Mouse (Mus musculus): ENCODE data around the gene Onecut1. TPM values are rescaled to one million over a fixed set of nuclear protein-coding genes. Genes with fewer than 3 reads are reported as not detected.

Onecut1 gene
- polyA plus RNA-seq, 1 experiment from 2014 or later, result 3.5 TPM

DNA sequence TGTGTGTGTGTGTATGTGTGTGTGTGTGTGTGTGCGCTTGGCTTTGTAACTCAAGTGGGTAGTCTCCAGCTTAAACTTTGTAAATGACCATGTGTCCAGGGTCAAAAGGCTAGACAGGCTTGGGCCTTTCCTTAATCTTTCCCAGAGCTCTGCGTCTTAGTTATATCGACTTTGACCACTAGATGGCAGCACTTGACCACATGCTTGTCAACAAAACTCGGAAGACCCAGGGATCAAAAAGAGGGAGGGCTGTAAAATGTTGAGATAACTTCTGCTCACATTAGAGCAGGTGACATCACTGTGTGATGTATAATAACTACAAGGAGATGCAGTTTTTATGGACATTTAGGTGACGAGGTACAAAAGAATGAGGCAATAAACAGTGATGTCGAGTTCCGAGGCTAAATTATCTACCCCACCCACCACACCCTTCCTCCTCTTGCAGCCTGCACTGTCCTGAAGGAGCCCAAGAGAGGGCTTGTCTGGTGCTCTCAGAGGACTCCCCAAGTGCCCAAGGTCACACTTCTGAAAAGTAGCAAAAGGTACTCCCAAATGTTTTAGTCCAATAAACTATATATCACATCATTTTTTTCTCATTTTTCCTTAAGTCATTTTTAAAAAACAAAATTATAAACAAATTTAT, 43.3 kb downstream of the Onecut1 start:
- Histone ChIP-seq H3K9me3 (ENCODE audit: control insufficient read depth, low read length) (no peaks in the 10 kb centered on the region), H3K27ac (ENCODE audit: low read depth, low read length) (no peak overlapping the region), H3K4me1 (ENCODE audit: control insufficient read depth, insufficient read depth, low read length) (0 out of 2 replicates have a peak, but pooled peaks cover 2% of the 10 kb centered on the region), H3K4me3 (ENCODE audit: low read depth, low read length) (no peak overlapping the region), H3K36me3 (ENCODE audit: control insufficient read depth, insufficient read depth, low read length) (no peaks in the 10 kb centered on the region), H3K4me2 (ENCODE audit: low read depth, low read length) (no peak overlapping the region), H3K27me3 (ENCODE audit: control insufficient read depth, insufficient read depth, low read length) (no peaks in the 10 kb centered on the region), H3K9ac (replicated peaks; ENCODE audit: low read depth, low read length) (no peak overlapping the region)
- peak; percentile 77 for ATAC-seq (ENCODE audit: low read depth)
- WGBS, result 10% methylated on average over 7 of the region's 7 CpGs

DNA sequence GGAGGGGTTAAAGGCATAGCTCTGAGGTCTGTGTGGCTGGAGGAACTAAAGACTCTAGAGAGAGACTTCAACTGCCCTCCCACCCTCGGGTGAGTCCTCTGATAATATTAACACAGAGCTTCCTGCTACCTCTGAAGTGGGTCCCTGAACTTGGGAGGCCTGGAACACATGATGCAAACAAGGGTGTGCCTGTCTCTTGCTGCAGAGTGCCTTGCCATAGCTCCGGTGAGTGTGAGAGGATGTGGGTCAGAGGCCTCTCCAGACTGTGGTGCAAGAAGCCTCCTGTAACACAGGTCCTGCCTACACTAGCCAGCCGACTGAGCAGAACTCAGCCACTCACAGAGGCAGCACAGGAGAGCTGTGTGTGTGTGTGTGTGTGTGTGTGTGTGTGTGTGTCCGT, 45.2 kb downstream of the Onecut1 start:
- Histone ChIP-seq H3K4me3 (ENCODE audit: low read depth, low read length) (no peak overlapping the region), H3K9ac (replicated peaks; ENCODE audit: low read depth, low read length) (no peak overlapping the region), H3K27me3 (ENCODE audit: control insufficient read depth, insufficient read depth, low read length) (no peaks in the 10 kb centered on the region), H3K4me1 (ENCODE audit: control insufficient read depth, insufficient read depth, low read length) (0 out of 2 replicates have a peak, but pooled peaks cover 2% of the 10 kb centered on the region), H3K36me3 (ENCODE audit: control insufficient read depth, insufficient read depth, low read length) (no peaks in the 10 kb centered on the region), H3K9me3 (ENCODE audit: control insufficient read depth, low read length) (no peaks in the 10 kb centered on the region), H3K4me2 (ENCODE audit: low read depth, low read length) (no peak overlapping the region), H3K27ac (ENCODE audit: low read depth, low read length) (no peak overlapping the region)
- WGBS, result 62% methylated on average over 4 of the region's 4 CpGs
- ATAC-seq (ENCODE audit: low read depth), result no peak

GRCm38 (mm10) chr9:74909245-74909644, 47.5 kb downstream of the Onecut1 start:
- H3K27me3 ChIP-seq (ENCODE audit: control insufficient read depth, insufficient read depth, low read length), result no peaks in the 10 kb centered on the region
- H3K36me3 ChIP-seq (ENCODE audit: control insufficient read depth, insufficient read depth, low read length), result no peaks in the 10 kb centered on the region
- H3K4me1 ChIP-seq (ENCODE audit: control insufficient read depth, insufficient read depth, low read length), result 0 out of 2 replicates have a peak, but pooled peaks cover 2% of the 10 kb centered on the region
- no peaks in the 10 kb centered on the region for H3K9me3 ChIP-seq (ENCODE audit: control insufficient read depth, low read length)
- H3K27ac ChIP-seq (ENCODE audit: low read depth, low read length), result no peak overlapping the region
- H3K4me2 ChIP-seq (ENCODE audit: low read depth, low read length), result no peak overlapping the region
- no peak for ATAC-seq (ENCODE audit: low read depth)
- WGBS, result 61% methylated on average over 15 of the region's 15 CpGs
- no peak overlapping the region for H3K9ac ChIP-seq (replicated peaks; ENCODE audit: low read depth, low read length)
- no peak overlapping the region for H3K4me3 ChIP-seq (ENCODE audit: low read depth, low read length)

DNA sequence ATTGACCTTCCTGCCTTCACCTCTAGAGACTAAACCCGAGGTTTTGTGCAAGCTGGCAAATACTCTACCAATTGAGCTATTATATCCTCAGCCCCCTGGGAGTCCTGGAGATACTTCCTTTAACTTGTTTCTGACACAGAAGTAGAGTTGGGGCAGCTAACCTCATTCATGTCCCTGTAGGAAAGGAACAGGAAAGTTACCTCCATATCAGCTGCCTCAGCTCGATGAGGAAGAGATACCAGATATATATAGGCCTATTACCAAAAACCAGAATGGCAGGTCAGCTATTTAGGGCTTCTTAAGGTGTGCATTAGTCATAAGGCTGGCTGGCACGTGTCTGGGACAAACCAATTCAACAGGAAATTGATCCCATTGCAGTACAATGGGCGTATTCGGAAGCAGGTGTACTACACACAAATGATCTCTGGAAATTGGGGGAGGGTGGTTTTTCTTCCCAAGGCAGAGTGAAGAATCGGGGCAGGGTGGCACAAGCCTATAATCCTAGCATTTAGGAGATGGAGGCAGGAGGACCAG, 48.6 kb downstream of the Onecut1 start:
- Histone ChIP-seq H3K9me3 (ENCODE audit: control insufficient read depth, low read length) (no peaks in the 10 kb centered on the region), H3K36me3 (ENCODE audit: control insufficient read depth, insufficient read depth, low read length) (no peaks in the 10 kb centered on the region)
- WGBS, result 84% methylated on average over 6 of the region's 6 CpGs

DNA sequence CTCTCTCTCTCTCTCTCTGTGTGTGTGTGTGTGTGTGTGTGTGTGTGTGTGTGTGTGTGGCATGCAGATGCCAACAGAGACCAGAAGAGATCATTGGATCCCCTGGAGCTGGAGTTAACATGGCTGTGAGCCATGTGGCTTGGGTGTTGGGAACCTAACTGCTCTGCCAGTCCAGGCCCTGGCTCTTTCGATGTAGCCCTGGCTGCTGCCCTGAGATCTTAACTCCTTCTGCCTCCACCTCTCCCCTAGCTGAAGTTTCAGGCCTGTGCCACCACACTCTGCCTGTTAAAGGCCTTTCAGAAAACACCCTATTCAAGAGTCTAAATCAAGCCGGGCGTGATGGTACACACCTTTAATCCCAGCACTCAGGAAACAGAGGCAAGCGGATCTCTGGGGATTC, 49.7 kb downstream of the Onecut1 start:
- ATAC-seq (ENCODE audit: low read depth), result no peak
- no peak overlapping the region for H3K9ac ChIP-seq (replicated peaks; ENCODE audit: low read depth, low read length)
- whole genome bisulfite sequencing, result 79% methylated on average over 4 of the region's 4 CpGs

More for the DNA sequence above, 48.6 kb downstream of the Onecut1 start:
- Histone ChIP-seq H3K9ac (replicated peaks; ENCODE audit: low read depth, low read length) (no peak overlapping the region), H3K4me1 (ENCODE audit: control insufficient read depth, insufficient read depth, low read length) (0 out of 2 replicates have a peak, but pooled peaks cover 2% of the 10 kb centered on the region), H3K4me2 (ENCODE audit: low read depth, low read length) (no peak overlapping the region), H3K4me3 (ENCODE audit: low read depth, low read length) (no peak overlapping the region), H3K27ac (ENCODE audit: low read depth, low read length) (no peak overlapping the region), H3K27me3 (ENCODE audit: control insufficient read depth, insufficient read depth, low read length) (no peaks in the 10 kb centered on the region)
- ATAC-seq (ENCODE audit: low read depth), result no peak

GRCm38 (mm10) chr9:74911919-74912318, 50.2 kb downstream of the Onecut1 start:
- Histone ChIP-seq H3K4me1 (ENCODE audit: control insufficient read depth, insufficient read depth, low read length) (0 out of 2 replicates have a peak, but pooled peaks cover 2% of the 10 kb centered on the region), H3K9me3 (ENCODE audit: control insufficient read depth, low read length) (no peaks in the 10 kb centered on the region), H3K36me3 (ENCODE audit: control insufficient read depth, insufficient read depth, low read length) (no peaks in the 10 kb centered on the region), H3K4me2 (ENCODE audit: low read depth, low read length) (no peak overlapping the region), H3K27me3 (ENCODE audit: control insufficient read depth, insufficient read depth, low read length) (no peaks in the 10 kb centered on the region), H3K27ac (ENCODE audit: low read depth, low read length) (no peak overlapping the region), H3K4me3 (ENCODE audit: low read depth, low read length) (no peak overlapping the region), H3K9ac (replicated peaks; ENCODE audit: low read depth, low read length) (no peak overlapping the region)
- ATAC-seq (ENCODE audit: low read depth), result no peak
- WGBS, result 47% methylated on average over 2 of the region's 2 CpGs

More for the DNA sequence above, 49.7 kb downstream of the Onecut1 start:
- Histone ChIP-seq H3K27ac (ENCODE audit: low read depth, low read length) (no peak overlapping the region), H3K9me3 (ENCODE audit: control insufficient read depth, low read length) (no peaks in the 10 kb centered on the region), H3K4me3 (ENCODE audit: low read depth, low read length) (no peak overlapping the region), H3K36me3 (ENCODE audit: control insufficient read depth, insufficient read depth, low read length) (no peaks in the 10 kb centered on the region), H3K4me1 (ENCODE audit: control insufficient read depth, insufficient read depth, low read length) (0 out of 2 replicates have a peak, but pooled peaks cover 2% of the 10 kb centered on the region), H3K4me2 (ENCODE audit: low read depth, low read length) (no peak overlapping the region), H3K27me3 (ENCODE audit: control insufficient read depth, insufficient read depth, low read length) (no peaks in the 10 kb centered on the region)

- whole genome bisulfite sequencing, result 72% methylated on average over 19 of the region's 19 CpGs
- ATAC-seq (ENCODE audit: low read depth), result no peak
Observed at GRCm38 (mm10) chr9:74912619-74913376, 51.1 kb downstream of the Onecut1 start.

DNA sequence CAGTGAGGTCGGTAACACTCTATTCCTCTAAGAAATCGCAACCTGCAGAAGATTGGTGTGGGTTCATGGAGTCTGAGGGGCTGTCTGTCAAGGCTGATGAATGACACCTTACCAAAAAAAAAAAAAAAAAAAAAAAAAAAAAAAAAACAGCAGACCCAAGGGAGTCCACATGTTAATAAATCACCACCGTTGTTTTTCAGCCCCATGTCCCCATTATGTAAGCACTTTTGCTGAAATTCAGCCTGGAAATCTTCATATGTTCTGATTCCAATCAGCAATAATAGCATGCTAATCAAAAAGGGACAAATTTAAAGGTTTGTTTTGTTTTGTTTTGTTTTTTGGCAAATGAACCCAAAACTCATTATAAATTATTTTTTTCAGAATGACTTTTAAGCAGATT, 53.9 kb downstream of the Onecut1 start:
- H3K4me2 ChIP-seq (ENCODE audit: low read depth, low read length), result no peak overlapping the region
- no peak overlapping the region for H3K4me3 ChIP-seq (ENCODE audit: low read depth, low read length)
- no peaks in the 10 kb centered on the region for H3K4me1 ChIP-seq (ENCODE audit: control insufficient read depth, insufficient read depth, low read length)
- no peak for ATAC-seq (ENCODE audit: low read depth)
- no peak overlapping the region for H3K9ac ChIP-seq (replicated peaks; ENCODE audit: low read depth, low read length)
- WGBS, result 84% methylated on average over 3 of the region's 3 CpGs
- H3K27me3 ChIP-seq (ENCODE audit: control insufficient read depth, insufficient read depth, low read length), result no peaks in the 10 kb centered on the region
- H3K36me3 ChIP-seq (ENCODE audit: control insufficient read depth, insufficient read depth, low read length), result no peaks in the 10 kb centered on the region
- no peak overlapping the region for H3K27ac ChIP-seq (ENCODE audit: low read depth, low read length)
- H3K9me3 ChIP-seq (ENCODE audit: control insufficient read depth, low read length), result no peaks in the 10 kb centered on the region

More at GRCm38 (mm10) chr9:74912619-74913376, 51.1 kb downstream of the Onecut1 start:
- H3K27ac ChIP-seq (ENCODE audit: low read depth, low read length), result no peak overlapping the region
- H3K27me3 ChIP-seq (ENCODE audit: control insufficient read depth, insufficient read depth, low read length), result no peaks in the 10 kb centered on the region
- H3K36me3 ChIP-seq (ENCODE audit: control insufficient read depth, insufficient read depth, low read length), result no peaks in the 10 kb centered on the region
- no peak overlapping the region for H3K4me3 ChIP-seq (ENCODE audit: low read depth, low read length)
- H3K4me2 ChIP-seq (ENCODE audit: low read depth, low read length), result no peak overlapping the region
- H3K9ac ChIP-seq (replicated peaks; ENCODE audit: low read depth, low read length), result no peak overlapping the region
- H3K9me3 ChIP-seq (ENCODE audit: control insufficient read depth, low read length), result no peaks in the 10 kb centered on the region
- H3K4me1 ChIP-seq (ENCODE audit: control insufficient read depth, insufficient read depth, low read length), result 0 out of 2 replicates have a peak, but pooled peaks cover 2% of the 10 kb centered on the region

DNA sequence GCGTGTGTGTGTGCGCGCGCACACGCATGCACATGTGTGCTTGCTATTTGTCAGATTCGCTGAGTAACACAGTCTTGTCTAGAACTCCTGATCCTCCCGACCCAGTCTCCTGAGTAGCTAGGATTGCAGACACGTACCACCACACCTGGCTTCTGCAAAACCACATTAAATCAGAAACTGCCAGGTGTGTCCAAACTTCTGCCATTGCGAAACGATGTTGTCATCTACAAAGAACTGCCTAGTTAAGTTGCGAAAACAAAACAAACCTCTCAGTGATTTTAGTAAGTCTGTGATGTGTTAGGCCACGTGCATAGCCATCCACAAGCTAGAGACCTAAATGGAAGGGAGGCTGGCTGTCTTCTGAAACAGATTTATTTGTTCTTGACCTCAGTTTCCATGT, 58.7 kb downstream of the Onecut1 start:
- WGBS, result 97% methylated on average over 12 of the region's 12 CpGs
- no peak for ATAC-seq (ENCODE audit: low read depth)
- no peaks in the 10 kb centered on the region for H3K4me1 ChIP-seq (ENCODE audit: control insufficient read depth, insufficient read depth, low read length)
- no peak overlapping the region for H3K4me2 ChIP-seq (ENCODE audit: low read depth, low read length)
- H3K4me3 ChIP-seq (ENCODE audit: low read depth, low read length), result no peak overlapping the region
- no peaks in the 10 kb centered on the region for H3K27me3 ChIP-seq (ENCODE audit: control insufficient read depth, insufficient read depth, low read length)
- no peak overlapping the region for H3K9ac ChIP-seq (replicated peaks; ENCODE audit: low read depth, low read length)
- no peaks in the 10 kb centered on the region for H3K9me3 ChIP-seq (ENCODE audit: control insufficient read depth, low read length)
- no peaks in the 10 kb centered on the region for H3K36me3 ChIP-seq (ENCODE audit: control insufficient read depth, insufficient read depth, low read length)
- no peak overlapping the region for H3K27ac ChIP-seq (ENCODE audit: low read depth, low read length)

All from neural tube, embryonic 14.5 days (tissue).